Mouse (Mus musculus) heart, postnatal 0 days (tissue): ENCODE results near the gene Gm6096. TPM values are rescaled to one million over a fixed set of nuclear protein-coding genes. Genes with fewer than 3 reads are reported as not detected.

Experiments used
- ATAC-seq: fragments of 200-750 bp; cut with Nextera tagmentation; 2 replicates; pipeline ENCODE4 v1.8.0; 2017; ENCODE audit warnings: low read depth, moderate number of reproducible peaks, moderate library complexity; ENCODE audit not compliant: insufficient read depth
- DNase-seq: peaks from one replicate; pipeline ENCODE4 v3.0.0-alpha.2; 2016; ENCODE audit warnings: low spot score
- H3K27ac ChIP-seq: fragments of 300-500 bp; sonication (generic); 2 replicates; pipeline ENCODE4 v1.5.1; 2014; ENCODE audit warnings: low read depth, mild to moderate bottlenecking
- H3K27me3 ChIP-seq: fragments of 300-500 bp; sonication (generic); 2 replicates; pipeline ENCODE4 v1.6.1; 2014; ENCODE audit warnings: low read length, mixed read lengths; ENCODE audit not compliant: control insufficient read depth, insufficient read depth
- H3K36me3 ChIP-seq: fragments of 300-500 bp; sonication (generic); replicated peaks from 2 replicates; pipeline ENCODE4 v1.6.1; 2014; ENCODE audit warnings: low read length, mixed read lengths; ENCODE audit not compliant: control insufficient read depth, insufficient read depth
- H3K4me1 ChIP-seq: fragments of 300-500 bp; sonication (generic); 2 replicates; pipeline ENCODE4 v1.6.1; 2014; ENCODE audit warnings: antibody characterized with exemption; ENCODE audit not compliant: control insufficient read depth, insufficient read depth
- H3K4me2 ChIP-seq: fragments of 300-500 bp; sonication (generic); 2 replicates; pipeline ENCODE4 v1.6.1; 2014; ENCODE audit warnings: low read depth, mild to moderate bottlenecking, low read length, moderate library complexity
- H3K4me3 ChIP-seq: fragments of 300-500 bp; sonication (generic); 2 replicates; pipeline ENCODE4 v1.5.1; 2014; ENCODE audit warnings: low read depth, low read length
- H3K9ac ChIP-seq: fragments of 300-500 bp; sonication (generic); replicated peaks from 2 replicates; pipeline ENCODE4 v1.6.1; 2014; ENCODE audit warnings: low read depth, low read length, mixed read lengths
- H3K9me3 ChIP-seq: fragments of 300-500 bp; sonication (generic); replicated peaks from 2 replicates; pipeline ENCODE4 v1.6.1; 2016; ENCODE audit warnings: low read length; ENCODE audit not compliant: control insufficient read depth
- CTCF ChIP-seq: IDR thresholded peaks from 2 replicates; pipeline ENCODE4 v1.5.1; 2016; ENCODE audit warnings: antibody characterized with exemption, control low read depth, low read depth
- EP300 ChIP-seq: IDR thresholded peaks from 2 replicates; pipeline ENCODE4 v1.6.1; 2016; ENCODE audit warnings: antibody characterized with exemption, low read depth
- WGBS: fragments of 180-500 bp; shearing (Covaris S2); extraction: QIAGEN DNeasy Blood & Tissue Kit; methylation state at CpG from one replicate; pipeline ENCODE4 v1.1.7; 2014; 5-methylcytosine and 5-hydroxymethylcytosine counted together
- polyA plus RNA-seq: library from polyadenylated mRNA; unstranded; fragments of >200 nt; fragmentation: Nextera tagmentation; extraction: Ambion mirVana; gene quantifications from 2 replicates; pipeline ENCODE4 v1.2.1, GENCODE M21; 2015
- total RNA-seq: library from RNA; depleted of rRNA; stranded (reverse); fragments of >200 nt; gene quantifications from 2 replicates; pipeline ENCODE4 v1.2.3, GENCODE M21; 2014; ENCODE audit warnings: low replicate concordance

The Gm6096 gene
- total and polyA plus RNA-seq, 2 experiments from 2014 or later = not detected

- 38% methylated on average over 7 of the region's 7 CpGs for whole genome bisulfite sequencing
- Histone ChIP-seq H3K36me3 (peaks cover 21% of the 10 kb centered on the region), H3K4me3 (peak overlapping the region; percentile 50), H3K27ac (peak overlapping the region; percentile 80), H3K9ac (peak overlapping the region; percentile 18; the same call in 1 of the 2 replicates), H3K9me3 (no peaks in the 10 kb centered on the region), H3K27me3 (no peaks in the 10 kb centered on the region), H3K4me2 (peak overlapping the region; percentile 59), H3K4me1 (peaks cover 32% of the 10 kb centered on the region)
- TF ChIP-seq EP300 = no peak
- TF ChIP-seq CTCF = no peak
- no peak for ATAC-seq
- no peak for DNase-seq
Measured at GRCm38 (mm10) chr7:34232785-34233725, 17.8 kb upstream of the Gm6096 start.

- TF ChIP-seq EP300 = no peak
- TF ChIP-seq CTCF = no peak
- peak overlapping the region; percentile 59 for H3K4me2 ChIP-seq
- DNase-seq = peak; percentile 95
- peak; percentile 87 for ATAC-seq
- H3K9me3 ChIP-seq = no peaks in the 10 kb centered on the region
- peaks cover 31% of the 10 kb centered on the region for H3K36me3 ChIP-seq
- WGBS = under 1% methylated on average over 46 of the region's 46 CpGs
- H3K27me3 ChIP-seq = no peaks in the 10 kb centered on the region
- peak overlapping the region; percentile 80 for H3K27ac ChIP-seq
- H3K9ac ChIP-seq = peak overlapping the region; percentile 18; the same call in 1 of the 2 replicates
- peaks cover 25% of the 10 kb centered on the region; the same call in 1 of the 2 replicates for H3K4me1 ChIP-seq
- peak overlapping the region; percentile 50 for H3K4me3 ChIP-seq
Measured at GRCm38 (mm10) chr7:34233909-34234609, 16.8 kb upstream of the Gm6096 start.

GRCm38 (mm10) chr7:34234610-34235561 is 16.0 kb upstream of the Gm6096 start:
- H3K4me1 ChIP-seq = peaks cover 25% of the 10 kb centered on the region; the same call in 1 of the 2 replicates
- H3K4me3 ChIP-seq = peak overlapping the region; percentile 50
- DNase-seq (peak; percentile 35), ATAC-seq (no peak)
- 1% methylated on average over 17 of the region's 17 CpGs for WGBS
- peak overlapping the region; percentile 80 for H3K27ac ChIP-seq
- H3K36me3 ChIP-seq = peaks cover 39% of the 10 kb centered on the region
- peak overlapping the region; percentile 59 for H3K4me2 ChIP-seq
- TF ChIP-seq CTCF (no peak), EP300 (no peak)
- no peaks in the 10 kb centered on the region for H3K27me3 ChIP-seq
- 0 out of 2 replicates have a peak overlapping the region, but pooled peaks have one; percentile 4 for H3K9ac ChIP-seq
- no peaks in the 10 kb centered on the region for H3K9me3 ChIP-seq

- DNase-seq (no peak), ATAC-seq (no peak)
- 88% methylated on average over 5 of the region's 5 CpGs for WGBS
- Histone ChIP-seq H3K27ac (no peak overlapping the region), H3K9ac (no peak overlapping the region), H3K27me3 (no peaks in the 10 kb centered on the region), H3K4me1 (peaks cover 23% of the 10 kb centered on the region; the same call in 1 of the 2 replicates), H3K36me3 (peaks cover 46% of the 10 kb centered on the region), H3K4me2 (no peak overlapping the region), H3K4me3 (no peak overlapping the region), H3K9me3 (no peaks in the 10 kb centered on the region)
- TF ChIP-seq CTCF = no peak
- TF ChIP-seq EP300 = no peak
Measured at GRCm38 (mm10) chr7:34235602-34236001, 15.2 kb upstream of the Gm6096 start.
